Mouse (Mus musculus) hindbrain, embryonic 10.5 days (tissue): ENCODE measurements around the gene Hs6st3. TPM values are rescaled to one million over a fixed set of nuclear protein-coding genes. Genes with fewer than 3 reads are reported as not detected.
A peak's percentile ranks its signal among the peaks of the same experiment; 100 is the strongest.

Experiments
- DNase-seq: peaks from one replicate; pipeline ENCODE4 v3.0.0-alpha.2; 2017; ENCODE audit warnings: low spot score
- H3K27ac ChIP-seq: fragments of 300-500 bp; sonication (generic); 2 replicates; pipeline ENCODE4 v1.5.1; 2016; ENCODE audit warnings: mild to moderate bottlenecking, moderate library complexity
- H3K27me3 ChIP-seq: fragments of 300-500 bp; sonication (generic); 2 replicates; pipeline ENCODE4 v1.6.1; 2016; ENCODE audit warnings: mild to moderate bottlenecking; ENCODE audit not compliant: poor library complexity, insufficient read depth, severe bottlenecking
- H3K36me3 ChIP-seq: fragments of 300-500 bp; sonication (generic); 2 replicates; pipeline ENCODE4 v1.6.1; 2016; ENCODE audit warnings: mild to moderate bottlenecking, moderate library complexity
- H3K4me1 ChIP-seq: fragments of 300-500 bp; sonication (generic); replicated peaks from 2 replicates; pipeline ENCODE4 v1.6.1; 2016; ENCODE audit warnings: mild to moderate bottlenecking
- H3K4me3 ChIP-seq: fragments of 300-500 bp; sonication (generic); 2 replicates; pipeline ENCODE4 v1.5.1; 2016; ENCODE audit warnings: mild to moderate bottlenecking, moderate library complexity
- H3K9me3 ChIP-seq: fragments of 300-500 bp; sonication (generic); 2 replicates; pipeline ENCODE4 v1.6.1; 2016; ENCODE audit warnings: mild to moderate bottlenecking, moderate library complexity
- WGBS: fragments of 180-500 bp; shearing (Covaris S2); methylation state at CpG from one replicate; pipeline ENCODE4 v1.1.7; 2016; 5-methylcytosine and 5-hydroxymethylcytosine counted together
- polyA plus RNA-seq: library from polyadenylated mRNA; unstranded; fragments of >200 nt; fragmentation: Nextera tagmentation; extraction: Ambion mirVana; gene quantifications from 2 replicates; pipeline ENCODE4 v1.2.1, GENCODE M21; 2016

The Hs6st3 gene
- polyA plus RNA-seq, 1 experiment from 2014 or later, result not detected

- DNase-seq, result no peak
- no peaks in the 10 kb centered on the region for H3K9me3 ChIP-seq
- 10% methylated on average over 5 of the region's 5 CpGs for WGBS
Observed at GRCm38 (mm10) chr14:119852139-119852538, 714.0 kb downstream of the Hs6st3 start.

GRCm38 (mm10) chr14:119857338-119858291, 719.5 kb downstream of the Hs6st3 start:
- Histone ChIP-seq H3K9me3 (no peaks in the 10 kb centered on the region), H3K36me3 (no peaks in the 10 kb centered on the region), H3K27ac (no peak overlapping the region), H3K27me3 (no peaks in the 10 kb centered on the region), H3K4me3 (no peak overlapping the region), H3K4me1 (peaks cover 9% of the 10 kb centered on the region; the same call in 1 of the 2 replicates)
- 67% methylated on average over 23 of the region's 23 CpGs for WGBS
- no peak for DNase-seq

More at GRCm38 (mm10) chr14:119852139-119852538, 714.0 kb downstream of the Hs6st3 start:
- H3K36me3 ChIP-seq, result no peaks in the 10 kb centered on the region
- no peak overlapping the region for H3K27ac ChIP-seq
- H3K4me1 ChIP-seq, result peaks cover 6% of the 10 kb centered on the region
- no peaks in the 10 kb centered on the region for H3K27me3 ChIP-seq
- H3K4me3 ChIP-seq, result no peak overlapping the region

- WGBS, result 91% methylated on average over 4 of the region's 4 CpGs
- no peak overlapping the region for H3K27ac ChIP-seq
Observed at GRCm38 (mm10) chr14:119873617-119874016, 735.5 kb downstream of the Hs6st3 start.

GRCm38 (mm10) chr14:119892922-119893321, 754.8 kb downstream of the Hs6st3 start:
- no peak for DNase-seq
- H3K27me3 ChIP-seq, result no peaks in the 10 kb centered on the region
- H3K36me3 ChIP-seq, result no peaks in the 10 kb centered on the region
- no peaks in the 10 kb centered on the region for H3K9me3 ChIP-seq
- H3K4me1 ChIP-seq, result no peaks in the 10 kb centered on the region
- no peak overlapping the region for H3K4me3 ChIP-seq
- H3K27ac ChIP-seq, result no peak overlapping the region
- WGBS, result 88% methylated on average over 8 of the region's 8 CpGs

More at GRCm38 (mm10) chr14:119873617-119874016, 735.5 kb downstream of the Hs6st3 start:
- Histone ChIP-seq H3K4me1 (no peaks in the 10 kb centered on the region), H3K36me3 (no peaks in the 10 kb centered on the region), H3K4me3 (no peak overlapping the region), H3K27me3 (no peaks in the 10 kb centered on the region), H3K9me3 (no peaks in the 10 kb centered on the region)
- DNase-seq, result no peak

GRCm38 (mm10) chr14:119895097-119895496, 757.0 kb downstream of the Hs6st3 start:
- H3K36me3 ChIP-seq, result no peaks in the 10 kb centered on the region
- no peak for DNase-seq
- H3K4me3 ChIP-seq, result no peak overlapping the region
- H3K27me3 ChIP-seq, result no peaks in the 10 kb centered on the region
- H3K27ac ChIP-seq, result no peak overlapping the region
- WGBS, result 92% methylated on average over 8 of the region's 8 CpGs
- no peaks in the 10 kb centered on the region for H3K9me3 ChIP-seq
- no peaks in the 10 kb centered on the region for H3K4me1 ChIP-seq

- DNase-seq, result peak; percentile 13
- 70% methylated on average over 10 of the region's 10 CpGs for WGBS
Observed at GRCm38 (mm10) chr14:119895765-119896465, 757.8 kb downstream of the Hs6st3 start.

GRCm38 (mm10) chr14:119902486-119902885, 764.3 kb downstream of the Hs6st3 start:
- H3K27me3 ChIP-seq, result no peaks in the 10 kb centered on the region
- H3K9me3 ChIP-seq, result no peaks in the 10 kb centered on the region
- H3K27ac ChIP-seq, result no peak overlapping the region
- DNase-seq, result no peak
- H3K4me3 ChIP-seq, result no peak overlapping the region
- H3K4me1 ChIP-seq, result no peaks in the 10 kb centered on the region
- H3K36me3 ChIP-seq, result no peaks in the 10 kb centered on the region

More at GRCm38 (mm10) chr14:119895765-119896465, 757.8 kb downstream of the Hs6st3 start:
- Histone ChIP-seq H3K36me3 (no peaks in the 10 kb centered on the region), H3K27me3 (no peaks in the 10 kb centered on the region), H3K27ac (no peak overlapping the region), H3K4me1 (no peaks in the 10 kb centered on the region), H3K9me3 (no peaks in the 10 kb centered on the region), H3K4me3 (no peak overlapping the region)

GRCm38 (mm10) chr14:119908032-119908675, 770.0 kb downstream of the Hs6st3 start:
- no peak for DNase-seq
- H3K9me3 ChIP-seq, result no peaks in the 10 kb centered on the region
- WGBS, result 87% methylated on average over 13 of the region's 13 CpGs

GRCm38 (mm10) chr14:119914508-119914907, 776.4 kb downstream of the Hs6st3 start:
- no peak for DNase-seq
- no peaks in the 10 kb centered on the region for H3K27me3 ChIP-seq
- H3K4me1 ChIP-seq, result no peaks in the 10 kb centered on the region
- no peak overlapping the region for H3K27ac ChIP-seq
- no peak overlapping the region for H3K4me3 ChIP-seq
- H3K36me3 ChIP-seq, result no peaks in the 10 kb centered on the region
- WGBS, result 74% methylated on average over 6 of the region's 6 CpGs
- H3K9me3 ChIP-seq, result no peaks in the 10 kb centered on the region

More at GRCm38 (mm10) chr14:119908032-119908675, 770.0 kb downstream of the Hs6st3 start:
- Histone ChIP-seq H3K36me3 (no peaks in the 10 kb centered on the region), H3K27me3 (no peaks in the 10 kb centered on the region), H3K4me1 (no peaks in the 10 kb centered on the region), H3K27ac (no peak overlapping the region), H3K4me3 (no peak overlapping the region)

- no peak for DNase-seq
- Histone ChIP-seq H3K4me1 (no peaks in the 10 kb centered on the region), H3K27ac (no peak overlapping the region), H3K27me3 (no peaks in the 10 kb centered on the region), H3K9me3 (no peaks in the 10 kb centered on the region), H3K4me3 (no peak overlapping the region), H3K36me3 (no peaks in the 10 kb centered on the region)
- 71% methylated on average over 6 of the region's 6 CpGs for WGBS
Observed at GRCm38 (mm10) chr14:119918281-119919034, 780.3 kb downstream of the Hs6st3 start.

GRCm38 (mm10) chr14:119919177-119919576, 781.0 kb downstream of the Hs6st3 start:
- no peak overlapping the region for H3K27ac ChIP-seq
- H3K9me3 ChIP-seq, result no peaks in the 10 kb centered on the region
- H3K36me3 ChIP-seq, result no peaks in the 10 kb centered on the region
- no peaks in the 10 kb centered on the region for H3K4me1 ChIP-seq
- no peak for DNase-seq
- no peak overlapping the region for H3K4me3 ChIP-seq
- 80% methylated on average over 1 of the region's 1 CpGs for WGBS
- H3K27me3 ChIP-seq, result no peaks in the 10 kb centered on the region
